Mouse (Mus musculus) kidney, postnatal 10 days (tissue): ENCODE results near the gene Atp13a3.

Source experiments
- DNase-seq: peaks from one replicate; pipeline ENCODE4 v3.0.0; 2021; ENCODE audit warnings: mixed read lengths

Gene Atp13a3

DNA sequence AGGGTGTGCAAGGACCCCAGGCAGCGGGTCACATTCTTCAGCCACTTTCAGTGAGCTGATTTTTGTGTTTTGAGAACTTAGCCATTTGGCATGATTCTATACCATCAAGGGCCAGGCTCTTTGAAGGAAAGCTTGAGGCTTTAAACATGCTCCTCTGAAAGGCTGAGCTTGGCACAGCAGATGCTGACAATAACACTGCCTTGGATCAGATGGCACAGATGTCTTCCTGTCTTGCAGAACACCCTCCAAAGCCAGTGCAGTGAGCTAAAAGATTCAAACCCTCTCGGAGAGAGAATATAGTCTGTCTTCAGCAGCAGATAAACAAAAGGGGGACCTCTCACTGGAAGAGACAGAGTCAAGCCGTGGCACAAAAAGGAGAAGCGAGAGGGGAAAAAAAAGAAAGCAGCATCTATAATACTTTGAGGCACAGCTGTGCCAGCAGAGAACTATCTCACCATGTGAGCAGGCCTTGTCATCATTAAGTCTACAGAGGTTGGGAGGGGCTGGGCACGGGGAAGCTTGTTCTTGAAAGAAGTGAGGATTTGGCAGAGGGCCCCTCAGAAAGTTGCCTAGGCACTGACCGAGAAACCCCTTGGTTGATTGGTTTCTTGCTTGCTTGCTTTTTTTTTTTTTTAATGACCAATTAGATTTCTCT lies 133.7 kb downstream of the Atp13a3 start:
- DNase-seq = no peak

DNA sequence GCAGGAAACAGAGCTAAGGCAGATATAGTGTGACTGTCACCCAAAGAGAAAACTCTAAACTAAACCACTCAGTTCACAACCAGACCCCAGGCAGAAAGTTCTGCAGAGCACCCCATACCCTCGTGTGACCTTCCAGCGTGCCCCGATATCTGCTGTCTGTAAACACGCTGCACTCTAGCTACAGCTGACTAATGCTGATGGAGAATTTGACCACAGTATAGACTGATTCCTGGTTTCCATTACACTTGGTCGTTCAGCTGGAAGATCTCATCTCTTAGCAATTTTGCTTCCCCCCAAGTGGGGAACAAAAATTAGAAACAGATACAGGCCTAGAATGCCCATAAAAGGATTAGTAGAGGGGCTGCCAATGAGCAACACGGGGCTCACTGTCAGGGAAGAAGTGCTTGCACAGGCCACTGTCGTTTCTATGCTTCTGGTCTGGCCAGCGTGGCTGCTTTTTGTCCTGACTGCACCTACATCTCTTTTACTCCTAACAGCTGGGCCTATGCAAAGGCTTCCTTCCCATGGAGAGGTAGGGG lies 134.5 kb downstream of the Atp13a3 start:
- no peak for DNase-seq

DNA sequence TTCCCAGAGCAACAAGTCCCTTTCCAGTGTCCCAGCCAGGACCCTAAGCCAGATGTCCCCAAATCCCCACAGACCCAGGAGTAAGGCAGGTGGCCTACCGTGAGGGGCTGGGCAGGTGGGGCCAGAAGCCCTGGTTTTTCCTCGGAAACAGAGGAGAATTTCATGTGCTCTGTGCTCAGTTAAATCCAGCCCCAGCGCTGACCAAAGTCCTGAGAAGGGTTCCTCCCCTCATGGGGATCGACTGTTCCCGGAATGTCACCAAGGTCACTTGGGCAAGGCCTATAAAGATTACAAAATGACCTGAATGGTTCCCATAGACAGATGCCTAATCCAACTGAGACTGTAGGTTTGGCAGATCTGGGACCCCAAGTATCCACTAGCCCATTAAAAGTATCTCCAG lies 138.4 kb downstream of the Atp13a3 start, which contains the start of gene Cpn2:
TSS of gene Cpn2 (minus strand) at position 141 of the 400 bp plus-strand sequence.
- DNase-seq = no peak

DNA sequence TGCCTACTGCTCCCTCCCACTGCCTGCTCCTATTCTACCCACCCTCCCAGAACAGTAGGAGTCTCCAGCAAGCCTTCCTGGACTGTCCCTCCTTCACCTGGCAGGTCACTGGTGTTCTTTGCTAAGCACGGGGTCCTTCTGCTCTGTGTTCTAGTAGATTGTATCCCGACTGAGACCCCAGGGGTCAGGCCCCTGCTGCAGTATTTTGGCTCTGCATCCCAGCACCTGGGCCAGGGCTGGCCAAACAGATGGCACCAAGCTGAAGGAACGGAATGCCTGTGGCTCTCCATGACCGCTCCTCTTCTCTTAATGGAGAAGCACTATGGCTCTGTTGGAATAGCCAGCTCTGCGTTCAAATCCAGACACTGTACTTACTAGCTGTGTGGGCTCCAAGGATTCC lies 139.2 kb downstream of the Atp13a3 start:
- DNase-seq = no peak

DNA sequence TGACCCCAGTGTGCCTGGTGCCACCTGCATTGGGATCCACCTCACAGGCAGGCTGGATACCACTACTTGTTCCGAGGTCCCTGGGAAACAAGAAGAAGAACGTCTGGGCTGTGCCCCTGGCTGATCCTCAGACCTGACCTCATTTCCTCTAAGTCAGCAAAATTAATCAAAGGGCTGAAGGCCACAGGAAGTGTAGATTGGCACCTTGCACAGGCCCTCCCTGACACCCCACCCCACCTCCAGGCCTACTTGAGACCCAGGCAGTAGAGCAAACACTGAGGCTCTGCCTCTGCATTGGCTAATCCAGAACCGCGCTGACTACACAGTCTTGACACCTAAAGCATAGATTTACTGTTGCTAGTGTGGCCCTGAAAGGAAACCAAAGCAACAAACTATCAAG lies 140.2 kb downstream of the Atp13a3 start:
- DNase-seq = no peak

DNA sequence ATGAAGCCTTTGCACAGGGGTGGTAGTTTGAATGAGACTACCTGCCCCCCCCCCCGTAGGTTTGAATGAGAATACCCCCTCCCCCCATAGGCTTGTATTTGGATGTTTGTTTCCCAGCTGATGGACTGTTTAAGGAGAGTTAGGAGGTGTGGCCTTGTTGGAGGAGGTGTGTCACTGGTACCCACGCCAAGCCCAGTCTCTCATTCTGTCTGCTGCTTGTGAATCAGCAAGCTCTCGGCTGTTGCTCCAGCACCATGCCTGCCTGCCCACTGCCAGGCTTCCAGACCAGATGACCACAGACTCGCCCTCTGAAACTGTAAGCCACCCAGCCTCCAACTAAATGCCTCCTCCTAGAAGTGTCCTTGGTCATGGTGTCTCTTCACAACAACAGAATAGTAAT lies 142.6 kb downstream of the Atp13a3 start:
- no peak for DNase-seq

DNA sequence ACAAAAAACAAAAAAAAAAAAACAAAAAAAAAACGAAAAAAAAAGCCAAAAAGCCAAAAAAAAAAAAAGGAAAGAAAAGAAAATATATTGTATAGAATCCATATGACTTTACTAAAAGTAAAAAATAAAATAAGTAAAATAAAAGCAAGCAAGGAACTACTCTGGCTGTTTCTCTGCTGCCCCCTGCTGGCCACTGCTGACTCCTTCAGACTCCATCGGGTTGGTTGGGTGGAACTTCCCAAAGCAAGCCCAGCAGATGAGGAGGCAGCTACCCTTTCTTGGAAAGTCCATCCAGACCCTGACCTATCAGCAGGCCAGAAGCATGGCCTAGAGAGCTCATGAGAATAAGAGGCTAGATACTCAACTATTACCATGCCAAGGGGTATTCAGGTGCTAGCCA lies 143.1 kb downstream of the Atp13a3 start:
- peak; percentile 85 for DNase-seq
